Mouse (Mus musculus) E14TG2a.4 (cell line): ENCODE measurements at regions not wholly inside any gene's neighbourhood (a gene's known extent, or its start where the extent isn't known, plus 50 kb on each side); places are given as distances from the start of the nearest gene placed in this dataset.

Source experiments
- CTCF ChIP-seq: conservative IDR thresholded peaks from 2 replicates; pipeline ENCODE4 v1.5.1; 2014; ENCODE audit warnings: low read length
- NANOG ChIP-seq: IDR thresholded peaks from 2 replicates; pipeline ENCODE4 v1.6.1; 2014; ENCODE audit warnings: borderline replicate concordance, low read length, mixed read lengths

GRCm38 (mm10) chr8:6775103-6775502 lies 1670.0 kb upstream of the Slc10a2 start:
- TF ChIP-seq CTCF (no peak), NANOG (no peak)
